ENCODE assay signal across 20 mouse cellular contexts in the genomic region with DNA sequence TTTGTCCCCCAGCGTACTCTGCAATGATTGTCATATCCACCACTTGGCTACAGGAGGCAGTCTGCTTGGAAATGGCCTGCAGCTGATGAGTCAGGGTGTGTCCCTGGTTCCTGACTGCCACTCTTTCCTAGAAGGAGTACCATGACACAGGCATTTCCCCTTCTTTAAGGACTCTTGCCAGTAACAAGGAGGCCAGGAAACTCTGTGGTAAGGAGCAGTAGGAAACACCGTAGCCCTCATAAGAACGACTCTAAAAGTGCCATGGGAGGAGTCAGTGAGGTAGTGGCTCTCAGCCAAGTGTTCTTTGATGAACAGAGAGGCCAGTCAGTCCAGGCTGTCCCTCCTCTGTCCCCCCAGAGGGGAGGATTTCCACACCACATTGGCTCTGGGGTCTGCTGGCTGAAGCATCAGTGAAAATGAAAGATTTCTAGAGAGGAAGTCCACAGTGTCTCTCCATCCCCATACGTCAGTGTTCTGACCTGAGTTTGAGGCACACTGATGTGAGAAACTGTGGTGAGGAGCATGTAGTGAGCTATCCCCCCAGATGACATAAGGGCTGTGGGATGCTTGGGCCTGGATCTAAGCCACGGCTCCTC. TPM values are rescaled to one million over a fixed set of nuclear protein-coding genes. Genes with fewer than 3 reads are reported as not detected.
DNase-seq lines count a peak whose midpoint lies in the region; ATAC-seq and TF ChIP-seq lines count a peak whose summit lies in the region.
"Had no signal": no experiment of that assay in that cellular context is flagged by ENCODE, and none has a peak within 500 bp of the region (broad histone marks: within the 10 kb centered on the region; RNA-seq: fewer than 3 reads in every experiment).

No protein-coding gene starts in this region.

- no peaks in the 10 kb centered on the region for H3K4me1 ChIP-seq in lung, embryonic 14.5 days (ENCODE audit: insufficient read depth)
- peaks cover 12 to 34% of the 10 kb centered on the region in 2 experiments for H3K4me1 ChIP-seq in CH12.LX (ENCODE audit: control insufficient read depth in 1 of 2, insufficient read depth in 2 of 2)
- no peaks in the 10 kb centered on the region for H3K4me1 ChIP-seq in kidney, adult 2 months (ENCODE audit: control insufficient read depth, insufficient read depth, low read length)
- H3K4me1 ChIP-seq: hindbrain, embryonic 13.5 days; limb, embryonic 10.5 days; lung, embryonic 15.5 days; midbrain, embryonic 10.5 days; neural tube, embryonic 12.5 days had no signal

- H3K27me3 ChIP-seq in lung, embryonic 14.5 days (ENCODE audit: insufficient read depth, low read length), result no peaks in the 10 kb centered on the region
- H3K27me3 ChIP-seq in CH12.LX (replicated peaks), result no peaks in the 10 kb centered on the region
- no peaks in the 10 kb centered on the region for H3K27me3 ChIP-seq in kidney, adult 2 months (replicated peaks; ENCODE audit: control insufficient read depth, insufficient read depth, low read length)
- H3K27me3 ChIP-seq: hindbrain, embryonic 13.5 days; lung, embryonic 15.5 days; neural tube, embryonic 12.5 days had no signal

- in situ Hi-C loops in CH12.LX (cut with MboI; ENCODE audit: low pct_ligation_motif_present, low pct_unique_long_range_greater_than_20kb, low sequenced_read_pairs), result no loop called here

- H3K36me3 ChIP-seq in lung, embryonic 14.5 days (ENCODE audit: insufficient read depth), result no peaks in the 10 kb centered on the region
- H3K36me3 ChIP-seq in CH12.LX (replicated peaks in 1 of 2; ENCODE audit: control insufficient read depth in 1 of 2, insufficient read depth in 1 of 2, low read length in 1 of 2), result no peaks in the 10 kb centered on the region
- no peaks in the 10 kb centered on the region for H3K36me3 ChIP-seq in kidney, adult 2 months (ENCODE audit: control insufficient read depth, insufficient read depth, low read length)
- H3K36me3 ChIP-seq: hindbrain, embryonic 13.5 days; limb, embryonic 10.5 days; lung, embryonic 15.5 days; midbrain, embryonic 10.5 days; neural tube, embryonic 12.5 days had no signal

- WGBS in lung, embryonic 14.5 days, result 44% methylated on average over 5 of the region's 5 CpGs
- 57% methylated on average over 5 of the region's 5 CpGs for WGBS in kidney, adult 2 months

- no peak for TF ChIP-seq EP300 in CH12.LX (IDR thresholded peaks at IDR 0.05; ENCODE audit: low read length)

- no peak for DNase-seq in lung, embryonic 14.5 days
- no peak for DNase-seq in lung, adult 18-20 months
- no peak for DNase-seq in CH12.LX (ENCODE audit: extremely low read depth)
- no peak for DNase-seq in kidney, adult 2 months
- DNase-seq in heart, postnatal 4 days, result no peak
- DNase-seq: cerebellum, adult 18-20 months; cerebellum, postnatal 36 days; gastrocnemius, postnatal 25 days; spleen, adult 18-20 months; thymus, postnatal 36 days had no signal

- no peak overlapping the region for H3K4me2 ChIP-seq in lung, embryonic 14.5 days
- H3K4me2 ChIP-seq in CH12.LX (ENCODE audit: insufficient read depth, low read depth, poor library complexity, severe bottlenecking), result peak overlapping the region; percentile 18; the same call in 1 of the 2 replicates
- H3K4me2 ChIP-seq: hindbrain, embryonic 13.5 days; lung, embryonic 15.5 days; neural tube, embryonic 12.5 days had no signal

- TF ChIP-seq POLR2A in CH12.LX (IDR thresholded peaks at IDR 0.05; ENCODE audit: low read depth, low read length), result no peak
- no peak for TF ChIP-seq POLR2A in kidney, adult 2 months (IDR thresholded peaks at IDR 0.05; ENCODE audit: low read depth, low read length)

- TF ChIP-seq CTCF in lung, embryonic 14.5 days (IDR thresholded peaks at IDR 0.05; ENCODE audit: low read depth), result no peak
- TF ChIP-seq CTCF in CH12.LX (conservative IDR thresholded peaks at IDR 0.05 in 1 of 2, IDR thresholded peaks at IDR 0.05 in 1 of 2; ENCODE audit: low read depth in 2 of 2, low read length in 2 of 2), result peak in 1 of 2 experiments; percentile 35; a peak in 1 of 4 replicates
- no peak for TF ChIP-seq CTCF in kidney, adult 2 months (conservative IDR thresholded peaks at IDR 0.05; ENCODE audit: insufficient read depth, insufficient read length, low read depth, low read length)

- dilution Hi-C loops in CH12.LX (cut with MboI; ENCODE audit: extremely low pct_ligation_motif_present, extremely low pct_unique_long_range_greater_than_20kb, low sequenced_read_pairs), result no loop called here

- no peak overlapping the region for H3K4me3 ChIP-seq in lung, embryonic 14.5 days (ENCODE audit: low read depth, low read length)
- H3K4me3 ChIP-seq in CH12.LX (replicated peaks in 1 of 3; ENCODE audit: low read depth in 2 of 3, low read length in 2 of 3, poor library complexity in 1 of 3), result no peak overlapping the region
- no peak overlapping the region for H3K4me3 ChIP-seq in kidney, adult 2 months (ENCODE audit: insufficient read depth, low read depth, low read length)
- H3K4me3 ChIP-seq: hindbrain, embryonic 13.5 days; limb, embryonic 10.5 days; lung, embryonic 15.5 days; midbrain, embryonic 10.5 days; neural tube, embryonic 12.5 days had no signal

- no peaks in the 10 kb centered on the region for H3K9me3 ChIP-seq in lung, embryonic 14.5 days (ENCODE audit: low read depth, low read length)
- H3K9me3 ChIP-seq in CH12.LX (replicated peaks; ENCODE audit: low read length), result no peaks in the 10 kb centered on the region
- H3K9me3 ChIP-seq: hindbrain, embryonic 13.5 days; limb, embryonic 10.5 days; lung, embryonic 15.5 days; midbrain, embryonic 10.5 days; neural tube, embryonic 12.5 days had no signal

- H3K27ac ChIP-seq in lung, embryonic 14.5 days (ENCODE audit: low read depth), result no peak overlapping the region
- H3K27ac ChIP-seq in CH12.LX (ENCODE audit: insufficient read depth, low read depth), result no peak overlapping the region
- no peak overlapping the region for H3K27ac ChIP-seq in kidney, adult 2 months (ENCODE audit: insufficient read depth, low read depth, low read length)
- H3K27ac ChIP-seq: hindbrain, embryonic 13.5 days; limb, embryonic 10.5 days; lung, embryonic 15.5 days; midbrain, embryonic 10.5 days; neural tube, embryonic 12.5 days had no signal

- no peak for TF ChIP-seq RAD21 in CH12.LX (IDR thresholded peaks at IDR 0.05; ENCODE audit: low read depth, low read length)

- no peaks in the 10 kb centered on the region for H3K79me2 ChIP-seq in CH12.LX (replicated peaks; ENCODE audit: control insufficient read depth, extremely low read depth, insufficient read depth, poor library complexity, severe bottlenecking)

- H3K9ac ChIP-seq in lung, embryonic 14.5 days, result no peak overlapping the region
- no peak overlapping the region for H3K9ac ChIP-seq in CH12.LX (ENCODE audit: insufficient read depth, low read depth)
- H3K9ac ChIP-seq: hindbrain, embryonic 13.5 days; lung, embryonic 15.5 days; neural tube, embryonic 12.5 days had no signal

- ATAC-seq in lung, embryonic 14.5 days (ENCODE audit: insufficient read depth), result peak; percentile 41; the same call in 1 of the 2 replicates
- ATAC-seq in common myeloid progenitor, adult 5-6 weeks (replicated peaks; ENCODE audit: low read depth, poor library complexity, severe bottlenecking), result peak; percentile 84
- ATAC-seq in megakaryocyte-erythroid progenitor cell, adult 5-6 weeks (replicated peaks; ENCODE audit: low FRiP score, low TSS enrichment, poor library complexity, severe bottlenecking), result peak; percentile 57
- ATAC-seq: forebrain, embryonic 14.5 days; intestine, embryonic 16.5 days had no signal

TF ChIP-seq in CH12.LX, 34 proteins besides CTCF, POLR2A, EP300 and RAD21:
- 0 out of 2 replicates have a peak, but pooled peaks have one; percentile 31 for TF ChIP-seq CHD2 (IDR thresholded peaks at IDR 0.05; ENCODE audit: low read length)
- TF ChIP-seq GABPA (IDR thresholded peaks at IDR 0.05; ENCODE audit: insufficient replicate concordance, low read depth, low read length), result no peak
TF ChIP-seq in CH12.LX: peak in this region for 1.

RNA-seq across cellular contexts. Expression of a gene that starts 5.0 kb away (rescaled TPM):
- 0.42 and 1.1 TPM in 2 replicates for polyA plus RNA-seq in lung, embryonic 14.5 days (2014; fragmentation: Nextera tagmentation; extraction: Ambion mirVana)
- total RNA-seq in CH12.LX (2012; rRNA removed) (0.34 and 0.38 TPM in 2 replicates), CH12.LX (2014; rRNA removed) (0.72 and 0.81 TPM in 2 replicates)
- 0.78 and 0.80 TPM in 2 replicates for polyA plus RNA-seq in CH12.LX (2012; ENCODE audit: insufficient read length, low read depth)
- total RNA-seq in common myeloid progenitor, adult 5-6 weeks (2017), result 4.1 and 4.6 TPM in 2 replicates
- total RNA-seq in megakaryocyte-erythroid progenitor cell, adult 5-6 weeks (2014; fragmentation: Nextera tagmentation), result 4.9 and 6.2 TPM in 2 replicates
- 4.3 and 7.6 TPM in 2 replicates for total RNA-seq in megakaryocyte-erythroid progenitor cell, adult 5-6 weeks (2017)
- polyA plus RNA-seq in kidney, adult 2 months (2012; rRNA removed), result 0.03 and 0.28 TPM in 2 replicates
- total RNA-seq in heart, postnatal 4 days (2021), result under 1 TPM; 0.07 to 0.10 TPM
- total RNA-seq: gastrocnemius, postnatal 25 days had no signal
- polyA plus RNA-seq: liver, adult 2 months had no signal
